Mouse (Mus musculus) neural tube, embryonic 12.5 days (tissue): Measurements from ENCODE around the gene Olig2. TPM values are rescaled to one million over a fixed set of nuclear protein-coding genes. Genes with fewer than 3 reads are reported as not detected.
"Not testable (repeated sequence)": the region's sequence is repeated elsewhere in the genome, so short reads cannot be mapped to it uniquely, and the experiment has no call there.

Source experiments
- ATAC-seq: fragments of 200-750 bp; cut with Nextera tagmentation; 2 replicates; pipeline ENCODE4 v1.8.0; 2017; ENCODE audit warnings: low read depth, mild to moderate bottlenecking, moderate TSS enrichment, moderate library complexity; ENCODE audit not compliant: low FRiP score
- H3K27ac ChIP-seq: fragments of 300-500 bp; sonication (generic); 2 replicates; pipeline ENCODE4 v1.5.1; 2016
- H3K27me3 ChIP-seq: fragments of 300-500 bp; sonication (generic); replicated peaks from 2 replicates; pipeline ENCODE4 v1.6.1; 2016; ENCODE audit warnings: mild to moderate bottlenecking
- H3K36me3 ChIP-seq: fragments of 300-500 bp; sonication (generic); 2 replicates; pipeline ENCODE4 v1.6.1; 2016; ENCODE audit warnings: mild to moderate bottlenecking
- H3K4me1 ChIP-seq: fragments of 300-500 bp; sonication (generic); 2 replicates; pipeline ENCODE4 v1.6.1; 2016
- H3K4me2 ChIP-seq: fragments of 300-500 bp; sonication (generic); replicated peaks from 2 replicates; pipeline ENCODE4 v1.6.1; 2016; ENCODE audit warnings: mild to moderate bottlenecking
- H3K4me3 ChIP-seq: fragments of 300-500 bp; sonication (generic); 2 replicates; pipeline ENCODE4 v1.5.1; 2016
- H3K9ac ChIP-seq: fragments of 300-500 bp; sonication (generic); 2 replicates; pipeline ENCODE4 v1.6.1; 2016; ENCODE audit warnings: mild to moderate bottlenecking
- H3K9me3 ChIP-seq: fragments of 300-500 bp; sonication (generic); 2 replicates; pipeline ENCODE4 v1.6.1; 2016; ENCODE audit warnings: mild to moderate bottlenecking
- WGBS: fragments of 180-500 bp; shearing (Covaris S2); methylation state at CpG from one replicate; pipeline ENCODE4 v1.1.7; 2016; 5-methylcytosine and 5-hydroxymethylcytosine counted together
- polyA plus RNA-seq: library from polyadenylated mRNA; unstranded; fragments of >200 nt; fragmentation: Nextera tagmentation; extraction: Ambion mirVana; gene quantifications from 2 replicates; pipeline ENCODE4 v1.2.1, GENCODE M21; 2016

Gene Olig2
- polyA plus RNA-seq, 1 experiment from 2014 or later = 2.9 TPM

GRCm38 (mm10) chr16:91228238-91229071, 3.2 kb downstream of the Olig2 start:
- Histone ChIP-seq H3K4me2 (no peak overlapping the region), H3K27ac (no peak overlapping the region), H3K9ac (no peak overlapping the region), H3K9me3 (no peaks in the 10 kb centered on the region), H3K27me3 (peaks cover 100% of the 10 kb centered on the region), H3K36me3 (no peaks in the 10 kb centered on the region), H3K4me3 (no peak overlapping the region), H3K4me1 (peaks cover 13% of the 10 kb centered on the region)
- no peak for ATAC-seq
- under 1% methylated on average over 30 of the region's 30 CpGs for WGBS

GRCm38 (mm10) chr16:91229072-91229348, 3.8 kb downstream of the Olig2 start:
- H3K4me2 ChIP-seq = no peak overlapping the region
- no peak for ATAC-seq
- no peak overlapping the region for H3K4me3 ChIP-seq
- H3K27me3 ChIP-seq = peaks cover 100% of the 10 kb centered on the region
- H3K9me3 ChIP-seq = no peaks in the 10 kb centered on the region
- H3K27ac ChIP-seq = no peak overlapping the region
- WGBS = 2% methylated on average over 10 of the region's 10 CpGs
- no peaks in the 10 kb centered on the region for H3K36me3 ChIP-seq
- peaks cover 13% of the 10 kb centered on the region for H3K4me1 ChIP-seq
- H3K9ac ChIP-seq = no peak overlapping the region

GRCm38 (mm10) chr16:91229643-91230042, 4.4 kb downstream of the Olig2 start:
- Histone ChIP-seq H3K27me3 (peaks cover 100% of the 10 kb centered on the region), H3K36me3 (no peaks in the 10 kb centered on the region), H3K4me2 (no peak overlapping the region), H3K9me3 (no peaks in the 10 kb centered on the region), H3K4me3 (no peak overlapping the region), H3K9ac (no peak overlapping the region), H3K4me1 (peaks cover 13% of the 10 kb centered on the region), H3K27ac (no peak overlapping the region)
- WGBS = 9% methylated on average over 8 of the region's 8 CpGs
- ATAC-seq = no peak

- ATAC-seq = no peak
- Histone ChIP-seq H3K36me3 (no peaks in the 10 kb centered on the region), H3K9me3 (no peaks in the 10 kb centered on the region), H3K9ac (no peak overlapping the region), H3K4me2 (no peak overlapping the region), H3K4me3 (no peak overlapping the region), H3K27ac (no peak overlapping the region), H3K4me1 (peaks cover 4% of the 10 kb centered on the region; the same call in 1 of the 2 replicates), H3K27me3 (peaks cover 100% of the 10 kb centered on the region)
- 3% methylated on average over 26 of the region's 26 CpGs for WGBS
Measured at GRCm38 (mm10) chr16:91231781-91232469, 6.7 kb downstream of the Olig2 start.

GRCm38 (mm10) chr16:91232470-91233240, 7.4 kb downstream of the Olig2 start:
- Histone ChIP-seq H3K27me3 (peaks cover 100% of the 10 kb centered on the region), H3K27ac (no peak overlapping the region), H3K4me2 (no peak overlapping the region), H3K4me3 (no peak overlapping the region), H3K36me3 (no peaks in the 10 kb centered on the region), H3K9ac (no peak overlapping the region), H3K4me1 (no peaks in the 10 kb centered on the region), H3K9me3 (no peaks in the 10 kb centered on the region)
- no peak for ATAC-seq
- 2% methylated on average over 25 of the region's 25 CpGs for WGBS

- Histone ChIP-seq H3K4me2 (no peak overlapping the region), H3K4me1 (no peaks in the 10 kb centered on the region), H3K27me3 (peaks cover 100% of the 10 kb centered on the region), H3K9ac (no peak overlapping the region), H3K4me3 (no peak overlapping the region), H3K9me3 (no peaks in the 10 kb centered on the region), H3K27ac (no peak overlapping the region), H3K36me3 (no peaks in the 10 kb centered on the region)
- no peak for ATAC-seq
- WGBS = 12% methylated on average over 11 of the region's 11 CpGs
Measured at GRCm38 (mm10) chr16:91233241-91233944, 8.1 kb downstream of the Olig2 start.

GRCm38 (mm10) chr16:91239024-91239423, 13.8 kb downstream of the Olig2 start:
- H3K36me3 ChIP-seq = no peaks in the 10 kb centered on the region
- H3K4me1 ChIP-seq = no peaks in the 10 kb centered on the region
- ATAC-seq = no peak
- H3K9me3 ChIP-seq = no peaks in the 10 kb centered on the region
- H3K27me3 ChIP-seq = peaks cover 93% of the 10 kb centered on the region
- H3K9ac ChIP-seq = no peak overlapping the region
- no peak overlapping the region for H3K4me2 ChIP-seq
- no peak overlapping the region for H3K4me3 ChIP-seq
- WGBS = 75% methylated on average over 4 of the region's 4 CpGs
- no peak overlapping the region for H3K27ac ChIP-seq

GRCm38 (mm10) chr16:91246292-91246691, 21.0 kb downstream of the Olig2 start:
- Histone ChIP-seq H3K4me2 (no peak overlapping the region), H3K9ac (no peak overlapping the region), H3K4me1 (no peaks in the 10 kb centered on the region), H3K9me3 (no peaks in the 10 kb centered on the region), H3K36me3 (no peaks in the 10 kb centered on the region), H3K27me3 (peaks cover 53% of the 10 kb centered on the region), H3K27ac (no peak overlapping the region), H3K4me3 (no peak overlapping the region)
- 18% methylated on average over 9 of the region's 9 CpGs for WGBS
- ATAC-seq = peak; percentile 90

GRCm38 (mm10) chr16:91255419-91256164, 30.3 kb downstream of the Olig2 start:
- WGBS = 2% methylated on average over 18 of the region's 28 CpGs
- not testable (repeated sequence) for H3K36me3 ChIP-seq, H3K4me1 ChIP-seq, H3K4me3 ChIP-seq, H3K4me2 ChIP-seq, ATAC-seq, H3K9me3 ChIP-seq, H3K9ac ChIP-seq, H3K27ac ChIP-seq
- H3K27me3 ChIP-seq = peaks cover 45% of the 10 kb centered on the region

GRCm38 (mm10) chr16:91258956-91259355, 33.7 kb downstream of the Olig2 start:
- no peaks in the 10 kb centered on the region for H3K36me3 ChIP-seq
- no peak overlapping the region for H3K9ac ChIP-seq
- no peaks in the 10 kb centered on the region for H3K9me3 ChIP-seq
- H3K4me2 ChIP-seq = no peak overlapping the region
- H3K27ac ChIP-seq = no peak overlapping the region
- no peak for ATAC-seq
- H3K4me1 ChIP-seq = no peaks in the 10 kb centered on the region
- 61% methylated on average over 3 of the region's 3 CpGs for WGBS
- H3K4me3 ChIP-seq = no peak overlapping the region
- H3K27me3 ChIP-seq = peaks cover 72% of the 10 kb centered on the region

- no peak for ATAC-seq
- WGBS = 93% methylated on average over 3 of the region's 3 CpGs
- Histone ChIP-seq H3K9ac (no peak overlapping the region), H3K4me1 (no peaks in the 10 kb centered on the region), H3K27me3 (peaks cover 84% of the 10 kb centered on the region), H3K4me3 (no peak overlapping the region), H3K36me3 (no peaks in the 10 kb centered on the region), H3K27ac (no peak overlapping the region), H3K4me2 (no peak overlapping the region), H3K9me3 (no peaks in the 10 kb centered on the region)
Measured at GRCm38 (mm10) chr16:91260861-91261260, 35.6 kb downstream of the Olig2 start.
